Mouse (Mus musculus): ENCODE data around the gene Ano4. TPM values are rescaled to one million over a fixed set of nuclear protein-coding genes. Genes with fewer than 3 reads are reported as not detected.

Ano4 gene
- polyA plus RNA-seq, 1 experiment from 2014 or later = 5.3 TPM

- 88% methylated on average over 10 of the region's 10 CpGs for WGBS
- Histone ChIP-seq H3K27me3 (ENCODE audit: control insufficient read depth, insufficient read depth, low read length) (no peaks in the 10 kb centered on the region), H3K4me1 (ENCODE audit: control insufficient read depth in 2 of 2, insufficient read depth in 2 of 2, low read length in 2 of 2) (no peaks in the 10 kb centered on the region), H3K36me3 (ENCODE audit: control insufficient read depth, insufficient read depth, low read length) (no peaks in the 10 kb centered on the region), H3K9me3 (ENCODE audit: control insufficient read depth, low read length) (no peaks in the 10 kb centered on the region), H3K4me2 (ENCODE audit: low read length) (no peak overlapping the region), H3K9ac (ENCODE audit: low read length) (no peak overlapping the region), H3K27ac (replicated peaks in 1 of 2; ENCODE audit: control insufficient read depth in 1 of 2, insufficient read depth in 1 of 2, low read depth in 2 of 2, low read length in 2 of 2) (no peak overlapping the region), H3K4me3 (ENCODE audit: control insufficient read depth in 1 of 2, insufficient read depth in 1 of 2, low read depth in 1 of 2, low read length in 2 of 2) (no peak overlapping the region)
- no peak for ATAC-seq (ENCODE audit: insufficient number of reproducible peaks, insufficient read depth, low FRiP score, low read depth)
Measured at GRCm38 (mm10) chr10:89196444-89196843, 148.1 kb downstream of the Ano4 start.

GRCm38 (mm10) chr10:89195068-89195467 lies 149.5 kb downstream of the Ano4 start:
- H3K27me3 ChIP-seq (ENCODE audit: control insufficient read depth, insufficient read depth, low read length) = no peaks in the 10 kb centered on the region
- H3K4me3 ChIP-seq (ENCODE audit: control insufficient read depth in 1 of 2, insufficient read depth in 1 of 2, low read depth in 1 of 2, low read length in 2 of 2) = no peak overlapping the region
- no peak overlapping the region for H3K27ac ChIP-seq (replicated peaks in 1 of 2; ENCODE audit: control insufficient read depth in 1 of 2, insufficient read depth in 1 of 2, low read depth in 2 of 2, low read length in 2 of 2)
- WGBS = 79% methylated on average over 3 of the region's 3 CpGs
- H3K36me3 ChIP-seq (ENCODE audit: control insufficient read depth, insufficient read depth, low read length) = no peaks in the 10 kb centered on the region
- H3K4me1 ChIP-seq (ENCODE audit: control insufficient read depth in 2 of 2, insufficient read depth in 2 of 2, low read length in 2 of 2) = no peaks in the 10 kb centered on the region
- no peak overlapping the region for H3K4me2 ChIP-seq (ENCODE audit: low read length)
- no peak for ATAC-seq (ENCODE audit: insufficient number of reproducible peaks, insufficient read depth, low FRiP score, low read depth)
- no peaks in the 10 kb centered on the region for H3K9me3 ChIP-seq (ENCODE audit: control insufficient read depth, low read length)
- no peak overlapping the region for H3K9ac ChIP-seq (ENCODE audit: low read length)

- Histone ChIP-seq H3K9ac (ENCODE audit: low read length) (no peak overlapping the region), H3K27me3 (ENCODE audit: control insufficient read depth, insufficient read depth, low read length) (no peaks in the 10 kb centered on the region), H3K9me3 (ENCODE audit: control insufficient read depth, low read length) (no peaks in the 10 kb centered on the region), H3K27ac (replicated peaks in 1 of 2; ENCODE audit: control insufficient read depth in 1 of 2, insufficient read depth in 1 of 2, low read depth in 2 of 2, low read length in 2 of 2) (no peak overlapping the region), H3K4me1 (ENCODE audit: control insufficient read depth in 2 of 2, insufficient read depth in 2 of 2, low read length in 2 of 2) (no peaks in the 10 kb centered on the region), H3K4me2 (ENCODE audit: low read length) (no peak overlapping the region), H3K36me3 (ENCODE audit: control insufficient read depth, insufficient read depth, low read length) (no peaks in the 10 kb centered on the region), H3K4me3 (ENCODE audit: control insufficient read depth in 1 of 2, insufficient read depth in 1 of 2, low read depth in 1 of 2, low read length in 2 of 2) (no peak overlapping the region)
- no peak for ATAC-seq (ENCODE audit: insufficient number of reproducible peaks, insufficient read depth, low FRiP score, low read depth)
- 82% methylated on average over 7 of the region's 7 CpGs for WGBS
Measured at GRCm38 (mm10) chr10:89194440-89194839, 150.1 kb downstream of the Ano4 start.

GRCm38 (mm10) chr10:89177921-89178320 lies 166.6 kb downstream of the Ano4 start:
- no peak for ATAC-seq (ENCODE audit: insufficient number of reproducible peaks, insufficient read depth, low FRiP score, low read depth)
- Histone ChIP-seq H3K4me3 (ENCODE audit: control insufficient read depth in 1 of 2, insufficient read depth in 1 of 2, low read depth in 1 of 2, low read length in 2 of 2) (no peak overlapping the region), H3K27ac (replicated peaks in 1 of 2; ENCODE audit: control insufficient read depth in 1 of 2, insufficient read depth in 1 of 2, low read depth in 2 of 2, low read length in 2 of 2) (no peak overlapping the region), H3K4me1 (ENCODE audit: control insufficient read depth in 2 of 2, insufficient read depth in 2 of 2, low read length in 2 of 2) (no peaks in the 10 kb centered on the region), H3K27me3 (ENCODE audit: control insufficient read depth, insufficient read depth, low read length) (no peaks in the 10 kb centered on the region), H3K9ac (ENCODE audit: low read length) (no peak overlapping the region), H3K4me2 (ENCODE audit: low read length) (no peak overlapping the region), H3K36me3 (ENCODE audit: control insufficient read depth, insufficient read depth, low read length) (no peaks in the 10 kb centered on the region), H3K9me3 (ENCODE audit: control insufficient read depth, low read length) (no peaks in the 10 kb centered on the region)
- 82% methylated on average over 4 of the region's 4 CpGs for WGBS

- H3K9me3 ChIP-seq (ENCODE audit: control insufficient read depth, low read length) = no peaks in the 10 kb centered on the region
- H3K36me3 ChIP-seq (ENCODE audit: control insufficient read depth, insufficient read depth, low read length) = no peaks in the 10 kb centered on the region
- no peak overlapping the region for H3K9ac ChIP-seq (ENCODE audit: low read length)
- H3K4me1 ChIP-seq (ENCODE audit: control insufficient read depth in 2 of 2, insufficient read depth in 2 of 2, low read length in 2 of 2) = peaks cover 0 to 8% of the 10 kb centered on the region in 2 experiments; a peak in 2 of 4 replicates
- H3K4me3 ChIP-seq (ENCODE audit: control insufficient read depth in 1 of 2, insufficient read depth in 1 of 2, low read depth in 1 of 2, low read length in 2 of 2) = no peak overlapping the region
- H3K4me2 ChIP-seq (ENCODE audit: low read length) = no peak overlapping the region
- ATAC-seq (ENCODE audit: insufficient number of reproducible peaks, insufficient read depth, low FRiP score, low read depth) = no peak
- no peaks in the 10 kb centered on the region for H3K27me3 ChIP-seq (ENCODE audit: control insufficient read depth, insufficient read depth, low read length)
- WGBS = 86% methylated on average over 1 of the region's 1 CpGs
- H3K27ac ChIP-seq (replicated peaks in 1 of 2; ENCODE audit: control insufficient read depth in 1 of 2, insufficient read depth in 1 of 2, low read depth in 2 of 2, low read length in 2 of 2) = no peak overlapping the region
Measured at GRCm38 (mm10) chr10:89164533-89164932, 180.0 kb downstream of the Ano4 start.

GRCm38 (mm10) chr10:89155502-89155901 lies 189.1 kb downstream of the Ano4 start:
- Histone ChIP-seq H3K27me3 (ENCODE audit: control insufficient read depth, insufficient read depth, low read length) (no peaks in the 10 kb centered on the region), H3K36me3 (ENCODE audit: control insufficient read depth, insufficient read depth, low read length) (no peaks in the 10 kb centered on the region), H3K27ac (replicated peaks in 1 of 2; ENCODE audit: control insufficient read depth in 1 of 2, insufficient read depth in 1 of 2, low read depth in 2 of 2, low read length in 2 of 2) (no peak overlapping the region), H3K9ac (ENCODE audit: low read length) (no peak overlapping the region), H3K4me3 (ENCODE audit: control insufficient read depth in 1 of 2, insufficient read depth in 1 of 2, low read depth in 1 of 2, low read length in 2 of 2) (no peak overlapping the region), H3K4me2 (ENCODE audit: low read length) (no peak overlapping the region), H3K9me3 (ENCODE audit: control insufficient read depth, low read length) (no peaks in the 10 kb centered on the region), H3K4me1 (ENCODE audit: control insufficient read depth in 2 of 2, insufficient read depth in 2 of 2, low read length in 2 of 2) (0 out of 4 replicates have a peak, but pooled peaks cover 0 to 3% of the 10 kb centered on the region in 2 experiments)
- 62% methylated on average over 2 of the region's 2 CpGs for WGBS
- no peak for ATAC-seq (ENCODE audit: insufficient number of reproducible peaks, insufficient read depth, low FRiP score, low read depth)

- H3K27me3 ChIP-seq (ENCODE audit: control insufficient read depth, insufficient read depth, low read length) = no peaks in the 10 kb centered on the region
- H3K4me1 ChIP-seq (ENCODE audit: control insufficient read depth in 2 of 2, insufficient read depth in 2 of 2, low read length in 2 of 2) = no peaks in the 10 kb centered on the region
- H3K36me3 ChIP-seq (ENCODE audit: control insufficient read depth, insufficient read depth, low read length) = no peaks in the 10 kb centered on the region
- H3K9me3 ChIP-seq (ENCODE audit: control insufficient read depth, low read length) = no peaks in the 10 kb centered on the region
- no peak overlapping the region for H3K9ac ChIP-seq (ENCODE audit: low read length)
- no peak for ATAC-seq (ENCODE audit: insufficient number of reproducible peaks, insufficient read depth, low FRiP score, low read depth)
- H3K4me3 ChIP-seq (ENCODE audit: control insufficient read depth in 1 of 2, insufficient read depth in 1 of 2, low read depth in 1 of 2, low read length in 2 of 2) = no peak overlapping the region
- 74% methylated on average over 2 of the region's 2 CpGs for WGBS
- H3K4me2 ChIP-seq (ENCODE audit: low read length) = no peak overlapping the region
- no peak overlapping the region for H3K27ac ChIP-seq (replicated peaks in 1 of 2; ENCODE audit: control insufficient read depth in 1 of 2, insufficient read depth in 1 of 2, low read depth in 2 of 2, low read length in 2 of 2)
Measured at GRCm38 (mm10) chr10:89154797-89155465, 189.6 kb downstream of the Ano4 start.

- 55% methylated on average over 11 of the region's 11 CpGs for WGBS
- H3K9ac ChIP-seq (ENCODE audit: low read length) = no peak overlapping the region
Measured at GRCm38 (mm10) chr10:89149166-89149565, 195.4 kb downstream of the Ano4 start.

More at GRCm38 (mm10) chr10:89149166-89149565, 195.4 kb downstream of the Ano4 start:
- peaks cover 0 to 2% of the 10 kb centered on the region in 2 experiments; a peak in 1 of 4 replicates for H3K4me1 ChIP-seq (ENCODE audit: control insufficient read depth in 2 of 2, insufficient read depth in 2 of 2, low read length in 2 of 2)
- H3K27ac ChIP-seq (replicated peaks in 1 of 2; ENCODE audit: control insufficient read depth in 1 of 2, insufficient read depth in 1 of 2, low read depth in 2 of 2, low read length in 2 of 2) = no peak overlapping the region
- H3K4me3 ChIP-seq (ENCODE audit: control insufficient read depth in 1 of 2, insufficient read depth in 1 of 2, low read depth in 1 of 2, low read length in 2 of 2) = no peak overlapping the region
- ATAC-seq (ENCODE audit: insufficient number of reproducible peaks, insufficient read depth, low FRiP score, low read depth) = no peak
- no peak overlapping the region for H3K4me2 ChIP-seq (ENCODE audit: low read length)
- H3K36me3 ChIP-seq (ENCODE audit: control insufficient read depth, insufficient read depth, low read length) = no peaks in the 10 kb centered on the region
- H3K9me3 ChIP-seq (ENCODE audit: control insufficient read depth, low read length) = no peaks in the 10 kb centered on the region
- no peaks in the 10 kb centered on the region for H3K27me3 ChIP-seq (ENCODE audit: control insufficient read depth, insufficient read depth, low read length)

Measured in heart, embryonic 14.5 days (tissue).